Mouse (Mus musculus) lung, embryonic 14.5 days (tissue): ENCODE data around the gene Phf19. TPM values are rescaled to one million over a fixed set of nuclear protein-coding genes. Genes with fewer than 3 reads are reported as not detected.

ENCODE experiments used
- ATAC-seq: fragments of 200-750 bp; cut with Nextera tagmentation; 2 replicates; pipeline ENCODE4 v1.8.0; 2017; ENCODE audit warnings: mild to moderate bottlenecking, moderate TSS enrichment, moderate library complexity; ENCODE audit not compliant: insufficient read depth
- DNase-seq: peaks from one replicate; pipeline ENCODE4 v3.0.0-alpha.2; 2015
- H3K27ac ChIP-seq: fragments of 300-500 bp; sonication (generic); 2 replicates; pipeline ENCODE4 v1.5.1; 2014; ENCODE audit warnings: low read depth, mild to moderate bottlenecking, moderate library complexity
- H3K27me3 ChIP-seq: fragments of 300-500 bp; sonication (generic); 2 replicates; pipeline ENCODE4 v1.6.1; 2014; ENCODE audit warnings: low read length, control low read depth; ENCODE audit not compliant: insufficient read depth
- H3K36me3 ChIP-seq: fragments of 300-500 bp; sonication (generic); 2 replicates; pipeline ENCODE4 v1.6.1; 2014; ENCODE audit warnings: control low read depth; ENCODE audit not compliant: insufficient read depth
- H3K4me1 ChIP-seq: fragments of 300-500 bp; sonication (generic); 2 replicates; pipeline ENCODE4 v1.6.1; 2014; ENCODE audit warnings: antibody characterized with exemption, control low read depth; ENCODE audit not compliant: insufficient read depth
- H3K4me2 ChIP-seq: fragments of 300-500 bp; sonication (generic); 2 replicates; pipeline ENCODE4 v1.6.1; 2014; ENCODE audit warnings: mild to moderate bottlenecking
- H3K4me3 ChIP-seq: fragments of 300-500 bp; sonication (generic); 2 replicates; pipeline ENCODE4 v1.5.1; 2014; ENCODE audit warnings: low read depth, low read length
- H3K9ac ChIP-seq: fragments of 300-500 bp; sonication (generic); 2 replicates; pipeline ENCODE4 v1.6.1; 2014
- H3K9me3 ChIP-seq: fragments of 300-500 bp; sonication (generic); 2 replicates; pipeline ENCODE4 v1.6.1; 2016; ENCODE audit warnings: low read depth, low read length, control low read depth
- CTCF ChIP-seq: IDR thresholded peaks from 2 replicates; pipeline ENCODE4 v1.5.1; 2016; ENCODE audit warnings: antibody characterized with exemption, low read depth
- WGBS: fragments of 180-500 bp; shearing (Covaris S2); extraction: QIAGEN DNeasy Blood & Tissue Kit; methylation state at CpG from one replicate; pipeline ENCODE4 v1.1.7; 2014; 5-methylcytosine and 5-hydroxymethylcytosine counted together
- polyA plus RNA-seq: library from polyadenylated mRNA; unstranded; fragments of >200 nt; fragmentation: Nextera tagmentation; extraction: Ambion mirVana; gene quantifications from 2 replicates; pipeline ENCODE4 v1.2.1, GENCODE M21; 2014

The Phf19 gene
- polyA plus RNA-seq, 1 experiment from 2014 or later: 3.3 TPM

- ATAC-seq: no peak
- no peaks in the 10 kb centered on the region for H3K4me1 ChIP-seq
- WGBS: 86% methylated on average over 10 of the region's 10 CpGs
- H3K36me3 ChIP-seq: no peaks in the 10 kb centered on the region
- H3K27me3 ChIP-seq: 0 out of 2 replicates have a peak, but pooled peaks cover 1% of the 10 kb centered on the region
- TF ChIP-seq CTCF: no peak
- H3K4me3 ChIP-seq: no peak overlapping the region
- no peak overlapping the region for H3K27ac ChIP-seq
- no peaks in the 10 kb centered on the region for H3K9me3 ChIP-seq
- H3K4me2 ChIP-seq: no peak overlapping the region
- DNase-seq: no peak
- H3K9ac ChIP-seq: no peak overlapping the region
Observed at GRCm38 (mm10) chr2:34880054-34880453, 33.8 kb downstream of the Phf19 start.

GRCm38 (mm10) chr2:34874816-34875345 lies 38.9 kb downstream of the Phf19 start, which contains the start of gene Psmd5:
Psmd5 (minus strand) TSS chr2:34874968.
- Histone ChIP-seq H3K36me3 (no peaks in the 10 kb centered on the region), H3K4me1 (0 out of 2 replicates have a peak, but pooled peaks cover 4% of the 10 kb centered on the region), H3K4me3 (peak within 1 kb of the TSS; percentile 8; the same call in 1 of the 2 replicates), H3K9me3 (no peaks in the 10 kb centered on the region), H3K4me2 (peak within 1 kb of the TSS; percentile 49), H3K9ac (no peak within 1 kb of the TSS), H3K27ac (no peak within 1 kb of the TSS), H3K27me3 (0 out of 2 replicates have a peak, but pooled peaks cover 9% of the 10 kb centered on the region)
- TF ChIP-seq CTCF: no peak
- 15% methylated on average over 8 of the region's 8 CpGs for WGBS
- no peak for DNase-seq
- no peak for ATAC-seq

- no peak within 1 kb of the TSS for H3K27ac ChIP-seq
- peak within 1 kb of the TSS; percentile 49 for H3K4me2 ChIP-seq
- H3K9me3 ChIP-seq: no peaks in the 10 kb centered on the region
- TF ChIP-seq CTCF: no peak
- 5% methylated on average over 14 of the region's 14 CpGs for WGBS
- ATAC-seq (no peak), DNase-seq (peak; percentile 15)
- H3K9ac ChIP-seq: no peak within 1 kb of the TSS
- H3K4me1 ChIP-seq: peaks cover 8% of the 10 kb centered on the region; the same call in 1 of the 2 replicates
- 0 out of 2 replicates have a peak, but pooled peaks cover 9% of the 10 kb centered on the region for H3K27me3 ChIP-seq
- peak within 1 kb of the TSS; percentile 8; the same call in 1 of the 2 replicates for H3K4me3 ChIP-seq
- no peaks in the 10 kb centered on the region for H3K36me3 ChIP-seq
Observed at GRCm38 (mm10) chr2:34874271-34874670, 39.6 kb downstream of the Phf19 start, which contains the start of gene Cutal. Cutal (plus strand) TSS chr2:34874396.

- peak overlapping the region; percentile 90 for H3K27ac ChIP-seq
- peak; percentile 100 for DNase-seq
Observed at GRCm38 (mm10) chr2:34870520-34871474, 43.0 kb downstream of the Phf19 start.

GRCm38 (mm10) chr2:34869680-34870079 lies 44.1 kb downstream of the Phf19 start:
- H3K27ac ChIP-seq: peak overlapping the region; percentile 3; the same call in 1 of the 2 replicates
- H3K4me2 ChIP-seq: peak overlapping the region; percentile 73
- 31% methylated on average over 5 of the region's 5 CpGs for WGBS
- ATAC-seq (no peak), DNase-seq (peak; percentile 19)
- H3K4me3 ChIP-seq: peak overlapping the region; percentile 95
- peaks cover 10% of the 10 kb centered on the region; the same call in 1 of the 2 replicates for H3K4me1 ChIP-seq
- peaks cover 13% of the 10 kb centered on the region for H3K36me3 ChIP-seq
- H3K27me3 ChIP-seq: 0 out of 2 replicates have a peak, but pooled peaks cover 5% of the 10 kb centered on the region
- peak overlapping the region; percentile 93 for H3K9ac ChIP-seq
- TF ChIP-seq CTCF: no peak
- no peaks in the 10 kb centered on the region for H3K9me3 ChIP-seq

More at GRCm38 (mm10) chr2:34870520-34871474, 43.0 kb downstream of the Phf19 start:
- under 1% methylated on average over 64 of the region's 67 CpGs for WGBS
- peaks cover 2% of the 10 kb centered on the region for H3K36me3 ChIP-seq
- H3K4me2 ChIP-seq: peak overlapping the region; percentile 73
- peak; percentile 97 for ATAC-seq
- peak overlapping the region; percentile 95 for H3K4me3 ChIP-seq
- 0 out of 2 replicates have a peak, but pooled peaks cover 9% of the 10 kb centered on the region for H3K27me3 ChIP-seq
- peaks cover 10% of the 10 kb centered on the region; the same call in 1 of the 2 replicates for H3K4me1 ChIP-seq
- TF ChIP-seq CTCF: no peak
- peak overlapping the region; percentile 93 for H3K9ac ChIP-seq
- H3K9me3 ChIP-seq: no peaks in the 10 kb centered on the region

GRCm38 (mm10) chr2:34857728-34858127 lies 56.1 kb downstream of the Phf19 start:
- no peaks in the 10 kb centered on the region for H3K4me1 ChIP-seq
- no peak for TF ChIP-seq CTCF
- 90% methylated on average over 8 of the region's 8 CpGs for WGBS

More at GRCm38 (mm10) chr2:34857728-34858127, 56.1 kb downstream of the Phf19 start:
- Histone ChIP-seq H3K27me3 (no peaks in the 10 kb centered on the region), H3K4me3 (no peak overlapping the region), H3K27ac (no peak overlapping the region), H3K4me2 (no peak overlapping the region), H3K9me3 (no peaks in the 10 kb centered on the region), H3K36me3 (peaks cover 90% of the 10 kb centered on the region), H3K9ac (no peak overlapping the region)
- no peak for DNase-seq
- no peak for ATAC-seq
